Mouse (Mus musculus) thymus, postnatal 36 days (tissue): ENCODE measurements around the gene Slc5a10.
"Not testable (repeated sequence)": the region's sequence is repeated elsewhere in the genome, so short reads cannot be mapped to it uniquely, and the experiment has no call there.

ENCODE experiments used
- DNase-seq, 2 experiments: peaks; one replicate each; pipeline ENCODE4 v3.0.0; 2022; ENCODE audit warnings: mixed read lengths in 2 of 2

The Slc5a10 gene

DNA sequence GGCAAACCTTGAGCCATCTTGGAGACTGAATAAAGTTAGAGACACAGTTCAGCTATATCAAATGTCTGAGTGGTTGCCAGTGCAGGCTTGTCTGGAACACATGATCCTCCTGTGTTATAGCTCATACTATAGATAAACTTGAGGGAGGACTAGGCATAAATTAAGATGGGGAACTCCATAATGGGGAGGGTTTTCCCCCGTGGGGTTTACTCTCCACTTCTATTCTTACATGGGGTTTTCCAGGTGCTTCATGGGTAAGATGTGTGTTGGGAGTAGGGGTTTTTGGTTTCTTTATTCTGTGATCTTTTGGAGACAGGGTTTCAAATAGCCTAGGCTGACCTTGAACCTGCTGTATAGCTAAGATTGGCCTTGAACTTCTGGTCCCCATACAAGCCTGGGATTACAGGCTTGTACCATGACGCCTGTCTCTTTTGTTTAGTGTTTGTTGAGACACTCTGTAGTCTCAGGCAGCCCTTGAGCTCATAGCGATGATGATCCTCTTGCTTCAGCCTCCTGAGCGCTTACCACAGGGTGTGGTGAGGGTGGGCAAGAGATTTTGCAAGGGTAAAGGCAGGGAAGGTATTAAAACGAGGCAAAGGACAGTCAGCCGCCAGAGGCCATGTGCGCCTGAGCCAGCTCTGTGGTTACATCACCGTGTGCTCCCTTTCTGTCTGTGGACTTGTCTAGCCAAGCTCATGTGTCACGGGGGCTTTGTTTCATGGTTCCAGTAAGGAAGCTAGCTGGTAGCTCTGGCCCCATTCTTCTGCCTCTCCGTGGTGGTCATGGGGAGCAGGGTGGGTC lies 73.3 kb downstream of the Slc5a10 start:
- DNase-seq = no peak

DNA sequence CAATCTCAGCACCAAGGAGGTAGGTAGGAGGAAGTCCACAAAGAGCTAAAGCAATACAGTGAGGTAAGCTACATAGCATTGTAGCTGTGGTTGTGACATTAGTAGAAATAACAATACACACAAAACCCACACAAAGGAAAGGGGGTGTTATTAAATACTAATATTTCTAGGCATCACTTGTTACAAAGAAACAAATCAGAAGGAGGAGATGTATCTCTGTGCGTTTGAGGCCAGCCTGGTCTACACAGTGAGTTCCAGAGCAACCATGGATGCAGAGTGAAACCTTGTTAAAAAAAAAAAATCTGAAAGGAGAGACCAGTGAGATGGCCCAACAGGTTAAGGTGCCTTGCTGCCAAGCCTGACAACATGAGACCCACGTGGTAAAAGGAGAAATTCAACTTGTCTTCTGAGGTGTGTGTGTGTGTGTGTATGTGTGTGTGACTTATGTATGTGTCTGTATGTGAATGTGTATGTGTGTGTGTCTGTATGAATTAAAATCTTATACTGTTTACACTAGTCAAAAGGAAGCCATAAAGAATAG lies 74.1 kb downstream of the Slc5a10 start:
- no peak for DNase-seq

- no peak for DNase-seq
Observed at GRCm38 (mm10) chr11:61645357-61645857, 75.2 kb downstream of the Slc5a10 start.

DNA sequence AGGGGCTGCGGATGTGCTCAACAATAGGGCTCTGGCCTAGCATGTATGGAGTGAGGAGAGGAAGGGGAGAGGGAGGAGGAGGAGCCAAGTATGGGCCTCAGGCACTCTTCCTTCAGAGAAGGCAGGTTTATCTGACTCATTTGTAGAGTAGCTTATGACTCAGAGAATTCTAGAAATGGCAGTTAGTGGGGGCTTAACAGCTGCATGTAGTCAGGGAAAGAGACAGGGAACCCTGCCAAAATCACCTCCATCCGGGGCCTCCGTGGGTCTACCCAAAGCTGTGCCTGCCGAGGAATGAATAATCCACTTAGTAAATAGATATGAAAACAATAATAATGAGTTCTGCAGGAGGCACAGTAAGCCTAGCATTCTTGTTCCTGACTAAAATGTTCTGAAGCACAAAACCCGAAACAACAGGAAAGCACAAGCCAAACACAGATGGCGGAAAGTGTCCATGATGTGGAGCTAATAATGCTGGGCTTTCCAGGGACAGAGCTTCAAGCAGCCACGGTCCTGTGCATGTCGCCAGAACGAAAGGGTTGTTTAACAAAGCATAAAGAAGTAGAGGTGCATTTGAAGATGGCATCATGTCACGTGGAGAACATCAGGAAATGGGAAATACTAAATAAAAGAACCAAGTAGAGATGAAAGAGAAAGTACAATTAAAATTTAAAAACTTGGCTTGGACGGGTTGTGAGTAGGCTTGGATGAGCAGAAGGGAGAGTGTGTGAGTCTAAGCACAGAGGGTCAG lies 75.9 kb downstream of the Slc5a10 start:
- DNase-seq = no peak

GRCm38 (mm10) chr11:61643184-61643961 lies 77.3 kb downstream of the Slc5a10 start:
- no peak for DNase-seq

DNA sequence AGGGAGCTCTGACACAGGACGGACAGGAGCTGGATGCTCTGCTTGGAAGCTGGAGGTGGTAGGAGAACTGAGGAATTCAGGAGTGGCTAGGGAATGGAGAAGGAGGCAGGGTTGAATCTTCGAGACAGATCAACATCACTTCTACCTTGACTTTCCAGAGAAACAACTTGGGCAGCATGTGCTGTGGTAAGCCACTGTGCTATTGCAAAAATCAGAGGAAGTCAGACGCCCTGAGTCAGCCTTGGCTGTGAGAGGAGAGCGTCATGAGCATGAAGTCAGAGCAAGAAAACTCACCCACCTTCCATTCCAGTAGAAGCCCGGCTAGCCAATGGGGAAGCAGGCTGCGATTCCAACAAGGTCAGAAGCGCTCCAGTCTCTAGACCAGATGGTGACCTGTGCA lies 78.5 kb downstream of the Slc5a10 start:
- DNase-seq = no peak

DNA sequence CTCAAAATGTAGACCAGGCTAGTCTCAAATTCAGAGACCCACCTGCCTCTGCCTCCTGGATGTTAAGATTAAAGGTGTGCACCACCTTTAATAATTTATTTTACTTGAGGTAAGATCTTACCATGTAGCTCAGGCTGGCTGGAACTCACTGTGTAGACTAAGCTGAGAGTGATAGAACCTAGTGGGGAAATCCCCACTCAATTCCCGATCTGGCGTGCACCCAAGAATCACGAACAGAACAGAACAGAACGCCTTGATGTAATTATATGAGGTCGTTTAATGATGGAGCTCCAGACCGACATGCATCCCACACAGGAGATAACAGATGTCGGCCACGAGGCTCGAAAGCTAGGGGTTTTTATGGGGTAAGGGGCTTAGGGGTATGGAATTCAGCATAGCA lies 80.0 kb downstream of the Slc5a10 start:
- DNase-seq = not testable (repeated sequence)

DNA sequence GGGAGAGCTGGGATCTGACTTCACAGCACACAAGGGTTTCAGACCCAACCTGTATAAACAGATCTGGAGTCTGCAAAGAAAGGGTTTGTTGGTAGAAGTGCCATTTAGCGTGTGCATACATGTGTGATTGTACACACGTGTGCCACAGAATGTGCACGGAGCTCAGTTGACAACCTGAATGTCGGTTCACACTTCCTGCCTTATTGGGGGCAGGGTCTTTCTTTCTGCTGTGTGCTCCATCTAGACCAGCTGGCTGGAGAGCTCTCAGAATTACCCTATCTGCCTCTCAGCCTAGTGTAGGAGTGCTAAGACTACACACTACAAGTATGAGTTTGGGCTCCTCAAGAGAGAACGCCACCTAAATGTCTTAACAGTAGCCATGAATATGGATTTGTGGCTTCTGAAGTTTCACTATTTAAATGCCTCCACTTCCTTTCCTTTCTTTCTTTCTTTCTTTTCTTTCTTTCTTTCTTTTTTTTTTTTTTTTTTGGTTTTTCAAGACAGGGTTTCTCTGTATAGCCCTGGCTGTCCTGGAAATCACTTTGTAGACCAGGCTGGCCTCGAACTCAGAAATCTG lies 80.9 kb downstream of the Slc5a10 start:
- no peak for DNase-seq

DNA sequence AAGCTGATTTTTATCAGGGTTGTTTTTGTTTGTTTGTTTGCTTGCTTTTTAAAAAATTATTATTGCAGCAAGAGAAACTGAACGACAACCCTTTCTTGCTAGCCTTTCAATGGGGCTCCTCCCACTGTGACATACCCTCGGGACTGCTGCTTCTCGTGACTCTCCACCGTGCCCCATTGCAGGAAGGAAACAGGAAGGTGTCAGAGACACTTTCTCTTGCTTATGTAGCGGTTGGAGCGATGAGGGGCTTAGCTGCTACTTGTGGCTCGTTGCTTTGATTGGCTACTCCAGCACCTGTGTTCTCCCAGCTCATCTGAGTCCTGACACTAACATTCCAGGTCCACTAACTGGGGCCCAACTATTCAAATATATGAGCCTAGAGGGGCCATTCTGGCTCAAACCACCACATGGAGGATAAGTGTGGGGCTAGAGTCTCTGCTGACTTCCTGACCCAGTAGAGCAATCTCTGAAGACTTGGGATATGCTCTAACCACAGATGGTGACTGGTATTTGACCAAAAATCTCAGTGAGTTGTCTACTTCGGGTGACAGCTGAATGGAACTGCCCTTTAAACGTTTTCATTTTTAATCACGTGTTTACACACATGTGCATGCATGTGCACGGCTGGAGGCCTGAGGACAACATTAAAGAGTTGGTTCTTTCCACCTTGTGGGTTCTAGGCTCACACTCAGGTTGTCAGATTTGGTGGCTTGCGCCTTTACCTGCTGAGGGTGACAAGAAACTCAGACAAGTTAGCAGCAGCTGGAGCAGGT lies 81.7 kb downstream of the Slc5a10 start:
- DNase-seq = peak; percentile 39 to 47

- DNase-seq = no peak
Observed at GRCm38 (mm10) chr11:61637856-61638255, 82.8 kb downstream of the Slc5a10 start.

- no peak for DNase-seq
Observed at GRCm38 (mm10) chr11:61637413-61637812, 83.2 kb downstream of the Slc5a10 start.

GRCm38 (mm10) chr11:61636309-61636708 lies 84.3 kb downstream of the Slc5a10 start:
- DNase-seq = not testable (repeated sequence)

DNA sequence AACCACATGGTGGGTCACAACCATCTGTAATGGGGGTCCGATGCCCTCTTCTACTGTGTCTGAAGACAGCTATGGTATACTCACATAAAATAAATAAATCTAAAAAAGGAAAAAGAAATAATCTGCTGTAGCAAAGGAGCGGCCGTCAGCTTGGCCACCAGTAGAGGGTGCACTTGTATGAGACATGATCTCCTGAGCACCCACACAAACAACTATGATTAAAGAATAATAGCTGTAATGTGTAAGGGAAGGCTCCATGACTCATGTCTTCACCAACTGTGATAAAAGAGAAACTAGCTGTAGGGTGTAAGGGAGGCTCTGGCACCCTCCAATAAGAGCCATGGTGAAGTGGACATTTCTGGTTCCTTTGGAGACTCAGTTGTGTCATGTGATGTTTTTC lies 91.0 kb downstream of the Slc5a10 start:
- DNase-seq = peak; percentile 34 to 41

- DNase-seq = no peak
Observed at GRCm38 (mm10) chr11:61626509-61626908, 94.1 kb downstream of the Slc5a10 start.

DNA sequence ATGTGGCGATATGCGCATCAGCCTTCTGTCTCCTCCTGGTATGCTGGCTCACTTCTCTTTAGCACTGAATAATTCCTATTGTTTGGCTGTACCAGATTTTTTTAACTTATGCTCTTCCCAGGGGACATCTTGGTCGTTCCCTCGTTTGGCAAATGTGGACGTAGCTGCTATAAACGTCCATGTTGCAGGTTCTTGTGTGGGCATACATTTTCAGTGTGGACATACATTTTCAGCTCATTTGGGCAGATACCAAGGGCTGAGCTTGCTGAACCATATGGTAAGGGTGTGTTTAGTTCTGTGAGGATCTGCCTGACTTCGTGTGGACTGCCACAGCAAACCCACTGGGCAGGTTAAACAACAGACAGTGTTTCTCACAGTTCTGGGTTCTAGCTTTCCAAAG lies 95.5 kb downstream of the Slc5a10 start:
- no peak for DNase-seq
